Mouse (Mus musculus): Measurements from ENCODE around the gene Sprr2f.

Gene Sprr2f

GRCm38 (mm10) chr3:92364887-92365286 lies at the start of gene Sprr2f:
Sprr2f (plus strand) TSS chr3:92365187.
- no peak for DNase-seq

- no peak for DNase-seq
Measured at GRCm38 (mm10) chr3:92316320-92316719, 48.7 kb upstream of the Sprr2f start, which contains the start of gene Sprr2b. Sprr2b (plus strand) TSS chr3:92316620.

GRCm38 (mm10) chr3:92317384-92317783 lies 47.6 kb upstream of the Sprr2f start:
- DNase-seq = no peak

GRCm38 (mm10) chr3:92336278-92336677 lies 28.7 kb upstream of the Sprr2f start:
- no peak for DNase-seq

- DNase-seq = no peak
Measured at GRCm38 (mm10) chr3:92338840-92339239, 26.1 kb upstream of the Sprr2f start, which contains the start of gene Sprr2d. Sprr2d (plus strand) TSS chr3:92339140.

- DNase-seq = no peak
Measured at GRCm38 (mm10) chr3:92351843-92352242, 13.1 kb upstream of the Sprr2f start, which contains the start of gene Sprr2e. Sprr2e (plus strand) TSS chr3:92352143.

- no peak for DNase-seq
Measured at GRCm38 (mm10) chr3:92361619-92362018, 3.4 kb upstream of the Sprr2f start.

GRCm38 (mm10) chr3:92373613-92374012 lies 8.6 kb downstream of the Sprr2f start:
- DNase-seq = no peak

GRCm38 (mm10) chr3:92385385-92385784 lies 20.4 kb downstream of the Sprr2f start, which contains the start of gene Sprr2h:
Sprr2h (plus strand) TSS chr3:92385685.
- DNase-seq = no peak

- no peak for DNase-seq
Measured at GRCm38 (mm10) chr3:92394301-92394700, 29.3 kb downstream of the Sprr2f start.

GRCm38 (mm10) chr3:92407691-92408090 lies 42.7 kb downstream of the Sprr2f start, which contains the start of gene Sprr2i:
Sprr2i (plus strand) TSS chr3:92407991.
- DNase-seq = no peak
